Mouse (Mus musculus) brain, adult 10 weeks (tissue): ENCODE measurements around the gene Banf2. TPM values are rescaled to one million over a fixed set of nuclear protein-coding genes. Genes with fewer than 3 reads are reported as not detected.

Experiments used
- polyA plus RNA-seq: library from polyadenylated mRNA; stranded (reverse); fragments of 350-450 nt; fragmentation: Illumina TruSeq; extraction: RNeasy Lipid Tissue Mini Kit (QIAGEN cat#74804); gene quantifications from one replicate; pipeline ENCODE4 v1.2.3, GENCODE M21; 2015; ENCODE audit warnings: low read depth, low replicate concordance

The Banf2 gene
- not detected for polyA plus RNA-seq

DNA sequence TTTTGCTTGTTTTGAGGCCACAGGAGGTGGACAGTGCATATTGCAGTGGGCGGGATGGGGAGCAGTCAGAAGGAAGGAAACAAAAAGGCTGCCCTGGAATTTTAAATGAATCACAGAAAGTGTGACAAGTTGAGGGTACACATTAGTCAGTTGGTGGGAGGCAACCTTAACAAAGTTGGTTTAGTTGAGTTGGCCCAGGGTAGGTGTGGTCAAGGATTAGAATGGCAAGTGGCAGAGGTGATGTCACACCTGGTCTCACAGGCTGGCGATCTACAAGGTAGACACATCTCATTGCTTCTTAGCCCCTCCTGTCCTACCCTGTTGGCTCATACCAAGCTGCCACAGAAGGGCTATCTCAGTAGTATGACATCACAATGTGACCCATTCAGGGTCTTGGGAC lies at the start of gene Banf2:
Gene Banf2, plus strand, starts transcription at position 396 of the 400 bp plus-strand sequence.

DNA sequence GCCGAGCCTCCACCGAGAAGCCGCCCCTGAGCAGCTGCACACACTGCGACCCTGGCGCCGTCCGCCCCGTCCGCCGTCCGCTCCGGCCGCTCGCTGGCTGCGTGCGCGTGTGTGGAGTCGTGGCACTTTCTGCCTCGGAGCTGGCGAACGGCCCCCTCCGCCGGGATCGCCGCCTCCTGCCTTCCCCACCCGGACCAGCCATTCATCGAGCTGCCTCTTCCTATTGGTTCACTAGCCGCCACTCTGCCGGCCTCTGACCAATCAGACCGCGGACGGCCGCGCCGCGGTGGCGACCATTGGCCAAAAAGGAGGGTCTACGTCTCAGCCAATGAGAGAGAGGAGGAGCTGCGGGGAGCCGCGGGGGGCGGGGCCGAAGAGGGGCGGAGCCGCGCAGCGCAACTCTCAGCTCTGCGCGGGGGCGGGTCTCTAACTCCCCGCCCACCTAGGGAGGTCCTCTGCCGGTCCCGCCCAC lies 21.7 kb upstream of the Banf2 start, which contains the start of gene Rrbp1:
Gene Rrbp1, minus strand, starts transcription at position 184 of the 472 bp plus-strand sequence.

Other genes with a start within 250 kb of the Banf2 start
- gene Bfsp1, start 169.9 kb upstream of the Banf2 start, polyA plus RNA-seq, result 0.54 TPM
- 301 TPM for gene Dstn, start 117.7 kb upstream of the Banf2 start, polyA plus RNA-seq
- 44.2 TPM for gene Rrbp1, start 21.8 kb upstream of the Banf2 start, polyA plus RNA-seq
- 5.8 TPM for gene Mgme1, start 237.6 kb downstream of the Banf2 start, polyA plus RNA-seq
- 122 TPM for gene Snx5, start 237.8 kb downstream of the Banf2 start, polyA plus RNA-seq